Mouse (Mus musculus): ENCODE measurements around the gene Vmn2r109.
"Not testable (repeated sequence)": the region's sequence is repeated elsewhere in the genome, so short reads cannot be mapped to it uniquely, and the experiment has no call there.

Gene Vmn2r109

DNA sequence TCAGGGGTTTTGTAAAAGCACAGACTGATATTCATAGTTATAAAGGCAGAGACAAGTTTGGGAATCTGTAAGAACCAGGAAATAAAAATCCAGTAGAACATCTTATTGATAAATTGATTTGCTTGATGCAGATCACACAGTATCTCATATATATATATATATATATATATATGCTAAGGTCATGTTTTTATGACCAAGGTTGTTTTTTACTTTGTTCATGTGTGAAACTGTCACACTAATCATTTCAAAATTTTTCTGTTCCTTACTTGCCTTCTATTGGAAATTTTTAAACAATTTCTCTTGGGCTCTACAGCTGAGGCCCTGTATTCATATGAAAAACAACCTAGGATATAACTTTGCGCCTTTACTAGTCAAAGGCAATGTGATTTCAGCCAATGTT, at the start of gene Vmn2r109:
TSS of gene Vmn2r109 (minus strand) at position 101 of the 400 bp plus-strand sequence.
- in situ Hi-C loops (cut with MboI; ENCODE audit: low pct_unique_long_range_greater_than_20kb in 1 of 2, low sequenced_read_pairs in 2 of 2, unreplicated experiment in 1 of 2), result no loop called here

DNA sequence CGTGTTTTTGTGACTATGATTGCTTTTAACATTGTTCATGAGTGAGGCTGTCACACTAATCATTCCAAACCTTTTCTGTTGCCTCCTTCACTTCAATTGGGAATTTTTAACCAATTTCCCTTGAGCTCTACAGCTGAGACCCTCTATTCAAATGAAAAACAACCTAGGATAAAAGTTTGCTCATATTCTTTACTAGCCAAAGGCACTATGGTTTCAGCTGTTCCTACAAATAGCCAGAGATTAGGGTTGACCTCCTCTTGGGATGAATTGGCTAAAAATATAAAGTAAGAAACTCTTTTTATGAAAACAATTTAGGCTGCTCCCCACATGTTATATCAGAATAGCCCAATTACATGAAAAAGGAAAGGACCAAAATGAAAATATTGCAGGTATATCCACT, 31.8 kb upstream of the Vmn2r109 start, which contains the start of gene Vmn2r110:
TSS of gene Vmn2r110 (minus strand) at position 101 of the 400 bp plus-strand sequence.
- in situ Hi-C loops (cut with MboI; ENCODE audit: low pct_unique_long_range_greater_than_20kb in 1 of 2, low sequenced_read_pairs in 2 of 2, unreplicated experiment in 1 of 2), result no loop called here

DNA sequence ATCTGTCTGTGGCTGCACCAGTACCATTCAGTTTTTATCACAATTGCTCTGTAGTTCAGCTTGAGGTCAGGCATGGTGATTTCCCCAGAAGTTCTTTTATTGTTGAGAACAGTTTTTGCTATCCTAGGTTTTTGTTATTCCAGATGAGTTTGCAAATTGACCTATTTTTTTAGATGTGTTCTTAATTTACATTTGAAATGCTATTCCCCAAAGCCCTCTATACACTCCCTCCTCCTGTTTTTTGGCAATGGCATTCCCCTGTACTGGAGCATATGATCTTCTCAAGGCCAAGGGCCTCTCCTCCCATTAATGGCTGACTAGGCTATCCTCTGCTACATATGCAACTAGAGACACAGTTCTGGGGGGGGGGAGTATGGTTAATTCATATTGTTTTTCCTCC, 56.3 kb downstream of the Vmn2r109 start:
- in situ Hi-C loops (cut with MboI; ENCODE audit: low pct_unique_long_range_greater_than_20kb in 1 of 2, low sequenced_read_pairs in 2 of 2, unreplicated experiment in 1 of 2), result not testable (repeated sequence)

- in situ Hi-C loops (cut with MboI; ENCODE audit: low pct_unique_long_range_greater_than_20kb in 1 of 2, low sequenced_read_pairs in 2 of 2, unreplicated experiment in 1 of 2), result no loop called here
Observed at GRCm38 (mm10) chr17:20497858-20498257, 66.7 kb downstream of the Vmn2r109 start, which contains the start of gene Vmn1r225. Gene Vmn1r225 (plus strand): TSS chr17:20498158.
